In the genomic region with DNA sequence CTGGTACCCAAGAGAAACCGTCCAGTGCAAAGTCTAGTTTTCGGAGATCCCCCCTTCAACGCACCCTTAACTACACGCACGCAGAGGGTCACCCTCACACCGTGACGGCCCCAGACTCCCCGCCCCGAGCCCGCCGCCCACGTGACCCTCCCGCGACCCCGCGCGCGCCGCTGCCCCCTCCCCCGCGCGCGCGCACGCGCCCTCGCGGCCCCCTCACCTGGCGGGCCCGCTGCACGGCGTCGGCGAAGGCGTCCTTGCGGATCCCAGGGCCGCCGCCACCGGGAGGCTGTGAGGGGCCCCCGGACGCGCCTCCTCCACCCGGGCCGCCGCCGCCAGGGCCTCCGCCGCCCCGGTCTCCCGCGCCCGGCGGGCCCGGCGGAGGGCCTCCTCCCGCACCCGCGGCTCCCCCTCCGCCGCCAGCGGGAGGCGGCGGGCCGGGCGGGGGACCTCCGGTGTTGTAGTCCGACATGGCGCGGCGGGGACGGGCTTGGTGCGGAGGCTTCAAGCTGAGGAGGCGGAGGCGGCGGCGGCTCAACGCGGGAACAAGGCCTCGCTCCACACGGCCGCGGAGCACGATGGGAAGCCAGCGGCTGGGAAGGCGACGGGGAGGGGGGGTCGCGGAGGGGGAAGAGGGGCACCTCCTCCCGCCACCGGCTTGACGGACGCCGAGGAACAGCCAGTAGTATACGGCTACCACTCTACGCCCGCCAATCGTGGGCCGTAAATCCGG, we compare ENCODE assay signal across 8 mouse cellular contexts. TPM values are rescaled to one million over a fixed set of nuclear protein-coding genes. Genes with fewer than 3 reads are reported as not detected.
A peak's percentile ranks its signal among the peaks of the same experiment; 100 is the strongest.
DNase-seq lines count a peak whose midpoint lies in the region; ATAC-seq lines count a peak whose summit lies in the region.

A gene (minus strand): TSS at position 592 of the 730 bp plus-strand sequence.

- H3K27ac ChIP-seq in forebrain, embryonic 15.5 days (replicated peaks): peak within 1 kb of the TSS; percentile 94

- no peak for DNase-seq in frontal cortex, postnatal 25 days (ENCODE audit: low spot score in 2 of 2)
- peak; percentile 67 for DNase-seq in adrenal gland, postnatal 10 days
- peak in 1 of 2 experiments; percentile 31 for DNase-seq in left cerebral cortex, adult 8-10 months (ENCODE audit: low spot score in 2 of 2)
- DNase-seq in splenic B cell, adult 2 months (ENCODE audit: low read depth, low spot score): peak; percentile 47

- H3K9ac ChIP-seq in forebrain, embryonic 15.5 days (replicated peaks): peak within 1 kb of the TSS; percentile 99

- ATAC-seq in frontal cortex, adult (ENCODE audit: low TSS enrichment): 0 out of 2 replicates have a peak, but pooled peaks have one; percentile 0
- ATAC-seq in forebrain, embryonic 15.5 days (replicated peaks): no peak; the same call in 1 of the 2 replicates
- ATAC-seq in hematopoietic stem cell, adult 5-6 weeks (replicated peaks in 1 of 2; ENCODE audit: insufficient read depth in 1 of 2, low FRiP score in 2 of 2, low TSS enrichment in 1 of 2, low read depth in 1 of 2, poor library complexity in 2 of 2, severe bottlenecking in 2 of 2): no peak
- no peak for ATAC-seq in megakaryocyte progenitor cell, adult 5-6 weeks (replicated peaks; ENCODE audit: poor library complexity)

- no peaks in the 10 kb centered on the region for H3K27me3 ChIP-seq in forebrain, embryonic 15.5 days
- no peaks in the 10 kb centered on the region for H3K27me3 ChIP-seq in splenic B cell, adult 2 months (ENCODE audit: control insufficient read depth, insufficient read depth, low read length, poor library complexity, severe bottlenecking)

- H3K9me3 ChIP-seq in forebrain, embryonic 15.5 days: no peaks in the 10 kb centered on the region

- H3K4me1 ChIP-seq in forebrain, embryonic 15.5 days: peaks cover 25% of the 10 kb centered on the region

- peak within 1 kb of the TSS; percentile 94 for H3K4me3 ChIP-seq in forebrain, embryonic 15.5 days

- H3K36me3 ChIP-seq in forebrain, embryonic 15.5 days: peaks cover 28% of the 10 kb centered on the region
- peaks cover 4% of the 10 kb centered on the region for H3K36me3 ChIP-seq in splenic B cell, adult 2 months (ENCODE audit: control insufficient read depth, insufficient read depth, low read length, poor library complexity, severe bottlenecking)

- H3K4me2 ChIP-seq in forebrain, embryonic 15.5 days (replicated peaks): peak within 1 kb of the TSS; percentile 75

- WGBS in forebrain, embryonic 15.5 days: 1% methylated on average over 97 of the region's 99 CpGs

RNA-seq across cellular contexts. Expression of the gene that starts here (rescaled TPM):
- total RNA-seq in adrenal gland, postnatal 10 days (2021): 10 to 100 TPM; 90.4 to 99.1 TPM
- polyA plus RNA-seq in forebrain, embryonic 15.5 days (2015; fragmentation: Nextera tagmentation; extraction: Ambion mirVana): 35.2 and 37.0 TPM in 2 replicates
- total RNA-seq in hematopoietic stem cell, adult 5-6 weeks (2017): 67.1 and 94.5 TPM in 2 replicates
- total RNA-seq in left cerebral cortex, adult 8-10 months (2022): 100 to 1,000 TPM; 101 to 104 (median 102) TPM
- total RNA-seq in megakaryocyte progenitor cell, adult 5-6 weeks (2015): 99.5 and 107 TPM in 2 replicates
- total RNA-seq in megakaryocyte progenitor cell, adult 5-6 weeks (2017): 68.5 and 89.2 TPM in 2 replicates

Comparison
In these comparisons a context has a peak if more than half of its experiments do, and no peak if none do; other contexts are left out.
1. DNase-seq: peak in adrenal gland, postnatal 10 days (single experiment) and splenic B cell, adult 2 months (single experiment); none in frontal cortex, postnatal 25 days (0 of 2).